Mouse (Mus musculus) spleen, adult 18-20 months (tissue): ENCODE measurements around the gene Sh3pxd2a.

Source experiments
- DNase-seq, 2 experiments: peaks; one replicate each; pipeline ENCODE4 v3.0.0; 2022; ENCODE audit warnings: mixed read lengths in 2 of 2

The Sh3pxd2a gene

GRCm38 (mm10) chr19:47264322-47265092, 199.7 kb downstream of the Sh3pxd2a start:
- peak in 1 of 2 experiments; percentile 43 for DNase-seq

GRCm38 (mm10) chr19:47263621-47264020, 200.6 kb downstream of the Sh3pxd2a start:
- DNase-seq, result no peak

- no peak for DNase-seq
These were observed 203.0 kb downstream of the Sh3pxd2a start for GRCm38 (mm10) chr19:47261196-47261595.

GRCm38 (mm10) chr19:47259581-47259980, 204.6 kb downstream of the Sh3pxd2a start:
- DNase-seq, result peak in 1 of 2 experiments; percentile 31

GRCm38 (mm10) chr19:47255919-47256318, 208.3 kb downstream of the Sh3pxd2a start:
- DNase-seq, result peak in 1 of 2 experiments; percentile 15

GRCm38 (mm10) chr19:47255036-47255435, 209.2 kb downstream of the Sh3pxd2a start:
- no peak for DNase-seq

GRCm38 (mm10) chr19:47253053-47253628, 211.1 kb downstream of the Sh3pxd2a start:
- DNase-seq, result no peak

- no peak for DNase-seq
These were observed 213.3 kb downstream of the Sh3pxd2a start for GRCm38 (mm10) chr19:47250931-47251330.

- DNase-seq, result no peak
These were observed 215.2 kb downstream of the Sh3pxd2a start for GRCm38 (mm10) chr19:47248906-47249568.

GRCm38 (mm10) chr19:47248296-47248695, 215.9 kb downstream of the Sh3pxd2a start:
- DNase-seq, result no peak

GRCm38 (mm10) chr19:47247791-47248190, 216.4 kb downstream of the Sh3pxd2a start:
- no peak for DNase-seq

GRCm38 (mm10) chr19:47245512-47245911, 218.7 kb downstream of the Sh3pxd2a start:
- no peak for DNase-seq

- DNase-seq, result no peak
These were observed 222.0 kb downstream of the Sh3pxd2a start for GRCm38 (mm10) chr19:47242227-47242626.

- DNase-seq, result no peak
These were observed 223.2 kb downstream of the Sh3pxd2a start for GRCm38 (mm10) chr19:47240957-47241356.

GRCm38 (mm10) chr19:47240076-47240475, 224.1 kb downstream of the Sh3pxd2a start:
- DNase-seq, result no peak

GRCm38 (mm10) chr19:47233087-47233486, 231.1 kb downstream of the Sh3pxd2a start:
- no peak for DNase-seq

- DNase-seq, result no peak
These were observed 231.9 kb downstream of the Sh3pxd2a start for GRCm38 (mm10) chr19:47232077-47232865.

- DNase-seq, result no peak
These were observed 232.8 kb downstream of the Sh3pxd2a start for GRCm38 (mm10) chr19:47231389-47231788.

GRCm38 (mm10) chr19:47230682-47231081, 233.5 kb downstream of the Sh3pxd2a start:
- no peak for DNase-seq

- DNase-seq, result no peak
These were observed 234.1 kb downstream of the Sh3pxd2a start for GRCm38 (mm10) chr19:47230082-47230481.

- no peak for DNase-seq
These were observed 234.7 kb downstream of the Sh3pxd2a start for GRCm38 (mm10) chr19:47229461-47229860.

- peak in 1 of 2 experiments; percentile 18 for DNase-seq
These were observed 235.4 kb downstream of the Sh3pxd2a start for GRCm38 (mm10) chr19:47228725-47229252.

GRCm38 (mm10) chr19:47225791-47226190, 238.4 kb downstream of the Sh3pxd2a start:
- no peak for DNase-seq
